Mouse (Mus musculus): ENCODE measurements around the gene Dscaml1. TPM values are rescaled to one million over a fixed set of nuclear protein-coding genes. Genes with fewer than 3 reads are reported as not detected.

Gene Dscaml1
- polyA plus RNA-seq, 1 experiment from 2014 or later, result 24.3 TPM

DNA sequence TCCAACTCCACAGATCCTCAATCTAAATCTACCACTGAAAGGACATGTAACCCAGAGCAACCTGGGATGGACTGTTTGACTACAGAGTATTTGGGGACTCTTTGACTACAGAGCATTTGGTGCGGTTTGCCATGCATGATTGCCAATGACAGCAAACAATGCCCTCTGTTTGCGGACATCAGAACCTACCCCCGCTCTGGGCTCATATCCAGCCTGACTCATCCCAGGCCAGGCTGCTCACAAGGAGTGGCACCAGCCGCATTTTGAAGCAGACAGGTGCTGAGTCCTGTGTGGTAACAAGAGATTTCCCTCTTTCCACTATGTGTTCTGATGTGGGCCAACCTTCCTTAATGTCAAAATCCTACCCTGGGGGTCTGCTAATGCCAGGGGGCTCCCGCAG is 171.7 kb downstream of the Dscaml1 start:
- no peak overlapping the region for H3K27ac ChIP-seq (ENCODE audit: low read depth, low read length)
- H3K36me3 ChIP-seq (ENCODE audit: control insufficient read depth, insufficient read depth, low read length), result no peaks in the 10 kb centered on the region
- H3K4me2 ChIP-seq (ENCODE audit: low read depth, low read length), result no peak overlapping the region
- H3K4me3 ChIP-seq (ENCODE audit: low read depth, low read length), result no peak overlapping the region
- H3K4me1 ChIP-seq (ENCODE audit: control insufficient read depth, insufficient read depth, low read length), result no peaks in the 10 kb centered on the region
- no peak overlapping the region for H3K9ac ChIP-seq (replicated peaks; ENCODE audit: low read depth, low read length)
- no peak for ATAC-seq (ENCODE audit: low read depth)
- WGBS, result 57% methylated on average over 5 of the region's 5 CpGs
- H3K9me3 ChIP-seq (ENCODE audit: control insufficient read depth, low read length), result no peaks in the 10 kb centered on the region
- no peaks in the 10 kb centered on the region for H3K27me3 ChIP-seq (ENCODE audit: control insufficient read depth, insufficient read depth, low read length)

DNA sequence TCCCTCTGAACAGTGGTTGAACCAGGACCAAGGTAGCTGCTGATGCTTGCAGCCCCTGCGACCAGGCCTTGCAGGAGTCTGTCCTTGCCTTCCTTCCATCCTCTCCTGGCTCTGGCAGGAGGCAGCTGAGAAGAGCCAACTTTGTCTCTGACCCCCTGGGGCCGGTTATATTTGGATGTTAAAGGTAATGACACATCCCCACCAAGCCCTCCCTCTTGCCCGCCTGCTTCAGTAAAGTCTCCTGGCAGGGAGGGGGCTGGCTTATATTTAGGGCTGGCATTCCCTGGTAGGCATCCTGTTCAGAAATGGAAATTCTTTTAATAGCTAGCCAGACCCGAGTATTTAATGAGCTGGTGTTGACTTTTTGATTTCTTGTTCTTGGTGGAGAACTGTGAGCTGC is 172.9 kb downstream of the Dscaml1 start:
- H3K27ac ChIP-seq (ENCODE audit: low read depth, low read length), result no peak overlapping the region
- ATAC-seq (ENCODE audit: low read depth), result no peak
- 53% methylated on average over 4 of the region's 4 CpGs for WGBS

DNA sequence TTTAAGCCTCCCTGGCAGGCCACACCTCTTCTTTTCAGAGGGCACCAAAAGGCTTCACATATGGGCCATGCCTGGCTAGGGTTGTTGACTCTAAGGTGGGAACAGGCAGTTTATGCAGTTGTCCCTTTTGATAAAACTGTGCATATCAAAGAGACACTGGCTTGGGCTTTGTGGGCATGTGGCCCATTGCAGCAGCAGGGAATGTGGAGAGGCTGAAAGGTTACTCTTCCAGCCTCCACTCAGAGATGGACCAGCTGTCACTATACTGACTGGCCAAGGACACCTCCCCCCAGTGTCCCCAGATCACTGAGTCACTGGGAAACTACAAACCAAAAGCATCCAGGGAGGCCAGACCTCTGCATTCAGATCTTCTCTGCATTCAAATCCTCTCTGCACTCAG is 180.9 kb downstream of the Dscaml1 start:
- no peak for ATAC-seq (ENCODE audit: low read depth)
- no peak overlapping the region for H3K4me2 ChIP-seq (ENCODE audit: low read depth, low read length)
- H3K27ac ChIP-seq (ENCODE audit: low read depth, low read length), result no peak overlapping the region
- H3K4me3 ChIP-seq (ENCODE audit: low read depth, low read length), result no peak overlapping the region
- peaks cover 14% of the 10 kb centered on the region; the same call in 1 of the 2 replicates for H3K4me1 ChIP-seq (ENCODE audit: control insufficient read depth, insufficient read depth, low read length)
- H3K9ac ChIP-seq (replicated peaks; ENCODE audit: low read depth, low read length), result no peak overlapping the region
- H3K9me3 ChIP-seq (ENCODE audit: control insufficient read depth, low read length), result no peaks in the 10 kb centered on the region
- H3K27me3 ChIP-seq (ENCODE audit: control insufficient read depth, insufficient read depth, low read length), result no peaks in the 10 kb centered on the region
- no peaks in the 10 kb centered on the region for H3K36me3 ChIP-seq (ENCODE audit: control insufficient read depth, insufficient read depth, low read length)

More for the DNA sequence above, 172.9 kb downstream of the Dscaml1 start:
- no peak overlapping the region for H3K4me2 ChIP-seq (ENCODE audit: low read depth, low read length)
- H3K4me3 ChIP-seq (ENCODE audit: low read depth, low read length), result no peak overlapping the region
- H3K27me3 ChIP-seq (ENCODE audit: control insufficient read depth, insufficient read depth, low read length), result no peaks in the 10 kb centered on the region
- H3K4me1 ChIP-seq (ENCODE audit: control insufficient read depth, insufficient read depth, low read length), result no peaks in the 10 kb centered on the region
- H3K36me3 ChIP-seq (ENCODE audit: control insufficient read depth, insufficient read depth, low read length), result no peaks in the 10 kb centered on the region
- no peaks in the 10 kb centered on the region for H3K9me3 ChIP-seq (ENCODE audit: control insufficient read depth, low read length)
- no peak overlapping the region for H3K9ac ChIP-seq (replicated peaks; ENCODE audit: low read depth, low read length)

DNA sequence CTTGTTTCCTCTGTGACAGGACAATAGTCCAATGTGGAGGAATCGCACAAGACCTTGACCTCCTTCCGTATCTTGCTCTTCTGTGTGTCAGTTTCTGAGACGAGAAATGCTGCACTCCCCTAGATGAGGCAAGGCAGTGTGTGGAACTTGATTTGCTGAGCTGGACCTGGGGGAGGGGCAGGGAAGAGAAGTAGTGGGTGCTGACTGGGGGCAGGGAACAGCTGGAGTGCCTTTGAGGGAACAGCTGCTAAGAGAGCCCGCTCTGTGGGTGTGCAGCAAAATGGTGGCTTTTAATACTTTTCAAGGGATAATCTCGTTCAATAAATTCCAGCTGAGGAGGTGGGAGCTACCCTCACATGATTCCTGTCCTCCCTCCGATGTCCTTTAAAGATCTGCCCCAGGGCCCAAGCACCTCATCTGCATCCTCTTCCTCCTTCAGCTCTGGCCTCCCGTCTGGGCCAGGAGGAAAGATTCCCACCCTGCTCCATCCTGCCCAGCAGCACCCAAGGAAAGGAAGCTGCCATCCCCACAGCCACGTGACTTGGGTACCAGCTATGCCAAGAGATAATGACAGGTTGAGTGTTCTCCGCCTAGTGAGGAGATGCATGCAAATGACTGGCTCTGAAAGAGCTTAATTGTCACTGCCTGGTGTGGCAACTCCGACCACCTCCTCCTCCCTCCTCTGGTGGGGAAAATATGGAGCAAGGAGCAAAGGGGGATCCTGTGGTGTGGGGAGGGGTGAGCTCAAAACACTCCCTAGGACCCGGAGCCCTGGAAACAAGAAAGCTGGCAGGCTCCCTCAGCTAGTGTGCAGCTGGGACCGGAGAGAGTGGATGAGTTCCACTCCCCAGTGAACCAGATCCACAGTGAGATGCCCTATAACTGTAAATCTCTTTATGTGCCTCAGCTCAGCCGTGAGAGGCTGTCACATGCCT is 181.9 kb downstream of the Dscaml1 start:
- Histone ChIP-seq H3K4me3 (ENCODE audit: low read depth, low read length) (no peak overlapping the region), H3K36me3 (ENCODE audit: control insufficient read depth, insufficient read depth, low read length) (no peaks in the 10 kb centered on the region), H3K27me3 (ENCODE audit: control insufficient read depth, insufficient read depth, low read length) (no peaks in the 10 kb centered on the region), H3K4me1 (ENCODE audit: control insufficient read depth, insufficient read depth, low read length) (peaks cover 14% of the 10 kb centered on the region; the same call in 1 of the 2 replicates), H3K27ac (ENCODE audit: low read depth, low read length) (peak overlapping the region; percentile 50), H3K9me3 (ENCODE audit: control insufficient read depth, low read length) (no peaks in the 10 kb centered on the region), H3K4me2 (ENCODE audit: low read depth, low read length) (0 out of 2 replicates have a peak overlapping the region, but pooled peaks have one; percentile 14), H3K9ac (replicated peaks; ENCODE audit: low read depth, low read length) (no peak overlapping the region)
- 18% methylated on average over 13 of the region's 13 CpGs for WGBS
- ATAC-seq (ENCODE audit: low read depth), result peak; percentile 88

DNA sequence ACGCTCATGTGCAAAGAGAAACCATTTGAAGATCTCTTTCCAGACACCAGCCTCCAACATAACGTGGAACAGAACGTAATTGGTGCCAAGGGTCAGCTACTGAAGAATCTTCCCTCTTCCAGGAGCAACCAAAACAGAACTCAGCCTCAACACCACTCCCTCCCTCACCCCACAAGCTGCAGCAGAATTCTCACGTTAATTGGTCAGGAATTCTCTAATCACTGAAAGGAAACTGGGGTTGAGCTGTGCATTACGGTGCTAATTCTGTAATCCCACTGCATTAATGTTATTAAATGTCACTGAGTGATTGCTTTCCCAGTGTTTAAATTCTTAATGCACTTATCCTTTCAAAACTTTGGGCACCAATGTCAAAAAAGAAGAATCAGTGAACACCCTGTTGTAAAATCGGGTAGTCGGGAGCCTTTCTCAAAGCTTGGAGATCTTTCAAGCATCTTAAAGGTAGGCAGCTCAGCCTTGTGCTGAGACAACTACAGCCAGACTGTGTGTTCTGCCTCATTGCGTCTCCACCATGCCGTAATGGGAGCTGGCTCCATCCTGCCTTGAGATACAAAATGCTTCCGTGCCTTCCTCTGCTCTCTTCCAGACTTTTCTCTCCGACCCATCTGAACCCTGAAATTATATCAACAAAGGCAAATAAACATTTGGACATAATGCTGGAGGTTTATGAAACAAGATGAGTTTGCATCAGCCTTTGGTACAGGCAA is 184.1 kb downstream of the Dscaml1 start:
- WGBS, result 75% methylated on average over 11 of the region's 11 CpGs
- no peak for ATAC-seq (ENCODE audit: low read depth)
- H3K4me1 ChIP-seq (ENCODE audit: control insufficient read depth, insufficient read depth, low read length), result peaks cover 14% of the 10 kb centered on the region; the same call in 1 of the 2 replicates
- no peak overlapping the region for H3K4me2 ChIP-seq (ENCODE audit: low read depth, low read length)
- no peak overlapping the region for H3K27ac ChIP-seq (ENCODE audit: low read depth, low read length)
- no peaks in the 10 kb centered on the region for H3K36me3 ChIP-seq (ENCODE audit: control insufficient read depth, insufficient read depth, low read length)
- no peak overlapping the region for H3K4me3 ChIP-seq (ENCODE audit: low read depth, low read length)
- no peaks in the 10 kb centered on the region for H3K9me3 ChIP-seq (ENCODE audit: control insufficient read depth, low read length)
- no peak overlapping the region for H3K9ac ChIP-seq (replicated peaks; ENCODE audit: low read depth, low read length)
- no peaks in the 10 kb centered on the region for H3K27me3 ChIP-seq (ENCODE audit: control insufficient read depth, insufficient read depth, low read length)

DNA sequence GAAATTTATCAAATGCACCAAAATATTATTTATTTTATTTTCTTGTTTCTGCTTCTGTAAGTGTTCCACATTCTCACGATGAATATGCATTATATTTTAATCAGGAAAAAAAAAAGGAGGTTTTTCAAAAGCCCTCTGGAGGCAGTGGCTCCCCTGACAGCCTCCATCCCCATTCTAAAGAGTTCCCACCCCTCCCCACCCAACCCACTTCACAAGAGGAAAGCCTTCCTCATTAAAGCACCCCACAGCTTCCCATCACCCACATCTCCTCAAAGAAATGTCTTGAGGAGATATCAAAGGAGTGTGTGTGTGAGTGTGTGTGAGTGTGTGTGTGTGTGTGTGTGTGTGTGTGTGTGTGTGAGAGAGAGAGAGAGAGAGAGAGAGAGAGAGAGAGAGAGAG is 188.2 kb downstream of the Dscaml1 start:
- no peak overlapping the region for H3K27ac ChIP-seq (ENCODE audit: low read depth, low read length)
- H3K4me1 ChIP-seq (ENCODE audit: control insufficient read depth, insufficient read depth, low read length), result peaks cover 11% of the 10 kb centered on the region; the same call in 1 of the 2 replicates
- H3K4me2 ChIP-seq (ENCODE audit: low read depth, low read length), result no peak overlapping the region

DNA sequence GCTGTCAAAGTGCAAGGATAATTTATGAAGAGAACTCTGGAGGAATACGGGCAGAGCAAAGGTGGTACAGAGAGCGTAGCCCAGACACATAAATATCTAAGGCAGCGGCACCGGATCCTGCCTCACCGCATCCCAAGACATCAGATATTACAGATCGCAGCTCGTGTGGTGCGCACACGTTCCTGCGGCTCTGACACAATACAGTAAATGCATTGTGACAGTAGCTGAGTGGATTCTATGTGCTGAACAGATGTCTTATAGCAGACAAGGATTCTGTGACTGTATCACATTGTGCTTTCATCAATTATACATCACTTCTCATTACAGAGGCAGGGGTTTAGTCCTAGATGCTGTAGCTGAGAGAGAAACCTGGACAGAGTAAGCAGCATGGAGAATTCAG is 191.5 kb downstream of the Dscaml1 start:
- ATAC-seq (ENCODE audit: low read depth), result peak; percentile 41; the same call in 1 of the 2 replicates
- H3K4me3 ChIP-seq (ENCODE audit: low read depth, low read length), result no peak overlapping the region

More for the DNA sequence above, 188.2 kb downstream of the Dscaml1 start:
- Histone ChIP-seq H3K9ac (replicated peaks; ENCODE audit: low read depth, low read length) (no peak overlapping the region), H3K9me3 (ENCODE audit: control insufficient read depth, low read length) (no peaks in the 10 kb centered on the region), H3K36me3 (ENCODE audit: control insufficient read depth, insufficient read depth, low read length) (no peaks in the 10 kb centered on the region), H3K27me3 (ENCODE audit: control insufficient read depth, insufficient read depth, low read length) (no peaks in the 10 kb centered on the region), H3K4me3 (ENCODE audit: low read depth, low read length) (no peak overlapping the region)
- no peak for ATAC-seq (ENCODE audit: low read depth)
- WGBS, result 77% methylated on average over 1 of the region's 1 CpGs

DNA sequence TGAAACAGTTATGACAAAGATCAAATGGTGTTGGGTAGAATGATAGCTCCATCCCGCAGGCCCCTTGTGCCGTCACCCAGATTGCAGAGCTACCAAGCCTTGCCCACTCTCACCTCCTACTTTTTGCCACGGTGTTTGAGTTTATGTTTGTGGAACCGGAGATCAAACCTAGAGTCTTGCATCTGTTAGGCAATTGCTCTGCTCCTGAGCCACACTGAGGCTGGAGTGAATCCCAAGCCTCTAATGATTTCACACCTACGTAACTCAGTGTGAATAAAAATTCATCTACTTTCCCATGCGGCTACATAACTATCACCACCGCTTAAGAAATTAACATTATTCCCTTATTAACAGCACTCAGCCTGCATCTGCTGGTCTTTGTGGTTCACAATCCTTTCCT is 192.0 kb downstream of the Dscaml1 start:
- peaks cover 16% of the 10 kb centered on the region; the same call in 1 of the 2 replicates for H3K4me1 ChIP-seq (ENCODE audit: control insufficient read depth, insufficient read depth, low read length)
- H3K27me3 ChIP-seq (ENCODE audit: control insufficient read depth, insufficient read depth, low read length), result no peaks in the 10 kb centered on the region
- no peak overlapping the region for H3K9ac ChIP-seq (replicated peaks; ENCODE audit: low read depth, low read length)
- no peak for ATAC-seq (ENCODE audit: low read depth)
- no peak overlapping the region for H3K4me2 ChIP-seq (ENCODE audit: low read depth, low read length)
- H3K9me3 ChIP-seq (ENCODE audit: control insufficient read depth, low read length), result no peaks in the 10 kb centered on the region
- WGBS, result 76% methylated on average over 7 of the region's 7 CpGs
- no peaks in the 10 kb centered on the region for H3K36me3 ChIP-seq (ENCODE audit: control insufficient read depth, insufficient read depth, low read length)
- peak overlapping the region; percentile 66 for H3K27ac ChIP-seq (ENCODE audit: low read depth, low read length)
- H3K4me3 ChIP-seq (ENCODE audit: low read depth, low read length), result no peak overlapping the region

More for the DNA sequence above, 191.5 kb downstream of the Dscaml1 start:
- Histone ChIP-seq H3K4me2 (ENCODE audit: low read depth, low read length) (no peak overlapping the region), H3K36me3 (ENCODE audit: control insufficient read depth, insufficient read depth, low read length) (no peaks in the 10 kb centered on the region), H3K9ac (replicated peaks; ENCODE audit: low read depth, low read length) (no peak overlapping the region), H3K9me3 (ENCODE audit: control insufficient read depth, low read length) (no peaks in the 10 kb centered on the region), H3K27me3 (ENCODE audit: control insufficient read depth, insufficient read depth, low read length) (no peaks in the 10 kb centered on the region), H3K4me1 (ENCODE audit: control insufficient read depth, insufficient read depth, low read length) (peaks cover 16% of the 10 kb centered on the region; the same call in 1 of the 2 replicates), H3K27ac (ENCODE audit: low read depth, low read length) (peak overlapping the region; percentile 66)
- 48% methylated on average over 10 of the region's 10 CpGs for WGBS

DNA sequence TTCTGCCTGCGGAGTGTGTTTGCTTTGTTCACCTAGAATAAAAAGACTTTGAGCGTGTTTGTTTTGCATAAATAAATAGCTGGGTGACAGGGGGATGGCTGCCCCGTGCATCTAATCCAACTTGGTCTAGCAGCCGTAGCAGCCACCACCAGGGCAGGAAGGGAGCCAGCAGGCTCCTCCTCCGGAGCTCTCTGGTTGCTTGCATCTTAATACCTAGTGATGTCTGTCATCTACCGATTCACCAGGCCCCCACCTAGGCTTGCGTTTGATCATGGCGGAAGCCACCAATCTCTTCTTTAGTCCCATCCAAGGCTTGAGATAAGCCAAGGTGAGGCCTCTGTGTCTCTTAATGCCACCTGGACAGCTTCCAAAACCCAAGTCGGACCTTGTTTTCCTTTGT is 193.6 kb downstream of the Dscaml1 start:
- H3K27ac ChIP-seq (ENCODE audit: low read depth, low read length), result peak overlapping the region; percentile 65
- no peak overlapping the region for H3K4me3 ChIP-seq (ENCODE audit: low read depth, low read length)
- no peaks in the 10 kb centered on the region for H3K36me3 ChIP-seq (ENCODE audit: control insufficient read depth, insufficient read depth, low read length)
- H3K9ac ChIP-seq (replicated peaks; ENCODE audit: low read depth, low read length), result no peak overlapping the region
- H3K9me3 ChIP-seq (ENCODE audit: control insufficient read depth, low read length), result no peaks in the 10 kb centered on the region
- WGBS, result 48% methylated on average over 9 of the region's 9 CpGs
- H3K27me3 ChIP-seq (ENCODE audit: control insufficient read depth, insufficient read depth, low read length), result no peaks in the 10 kb centered on the region
- H3K4me1 ChIP-seq (ENCODE audit: control insufficient read depth, insufficient read depth, low read length), result peaks cover 21% of the 10 kb centered on the region; the same call in 1 of the 2 replicates
- no peak for ATAC-seq (ENCODE audit: low read depth)
- no peak overlapping the region for H3K4me2 ChIP-seq (ENCODE audit: low read depth, low read length)
